Mouse (Mus musculus) right cerebral cortex, adult 18-20 months (tissue): ENCODE data around the gene Gm9945.

Experiments used
- DNase-seq: peaks from one replicate; pipeline ENCODE4 v3.0.0; 2022; ENCODE audit warnings: mixed read lengths

Gene Gm9945

GRCm38 (mm10) chr11:53463551-53464424, 16.2 kb upstream of the Gm9945 start:
- peak; percentile 82 for DNase-seq

GRCm38 (mm10) chr11:53466231-53466971, 13.6 kb upstream of the Gm9945 start:
- DNase-seq = peak; percentile 90

- DNase-seq = no peak
These were observed 10.5 kb upstream of the Gm9945 start for GRCm38 (mm10) chr11:53469294-53469967.

GRCm38 (mm10) chr11:53469968-53470695, 9.8 kb upstream of the Gm9945 start, which contains the start of gene Gm9837:
Gene Gm9837, minus strand, starts transcription at chr11:53470479.
- peak; percentile 94 for DNase-seq

GRCm38 (mm10) chr11:53472709-53473108, 7.3 kb upstream of the Gm9945 start:
- no peak for DNase-seq

- peak; percentile 29 for DNase-seq
These were observed 4.3 kb upstream of the Gm9945 start for GRCm38 (mm10) chr11:53475620-53476019.

- no peak for DNase-seq
These were observed 2.1 kb upstream of the Gm9945 start for GRCm38 (mm10) chr11:53477833-53478232.

DNA sequence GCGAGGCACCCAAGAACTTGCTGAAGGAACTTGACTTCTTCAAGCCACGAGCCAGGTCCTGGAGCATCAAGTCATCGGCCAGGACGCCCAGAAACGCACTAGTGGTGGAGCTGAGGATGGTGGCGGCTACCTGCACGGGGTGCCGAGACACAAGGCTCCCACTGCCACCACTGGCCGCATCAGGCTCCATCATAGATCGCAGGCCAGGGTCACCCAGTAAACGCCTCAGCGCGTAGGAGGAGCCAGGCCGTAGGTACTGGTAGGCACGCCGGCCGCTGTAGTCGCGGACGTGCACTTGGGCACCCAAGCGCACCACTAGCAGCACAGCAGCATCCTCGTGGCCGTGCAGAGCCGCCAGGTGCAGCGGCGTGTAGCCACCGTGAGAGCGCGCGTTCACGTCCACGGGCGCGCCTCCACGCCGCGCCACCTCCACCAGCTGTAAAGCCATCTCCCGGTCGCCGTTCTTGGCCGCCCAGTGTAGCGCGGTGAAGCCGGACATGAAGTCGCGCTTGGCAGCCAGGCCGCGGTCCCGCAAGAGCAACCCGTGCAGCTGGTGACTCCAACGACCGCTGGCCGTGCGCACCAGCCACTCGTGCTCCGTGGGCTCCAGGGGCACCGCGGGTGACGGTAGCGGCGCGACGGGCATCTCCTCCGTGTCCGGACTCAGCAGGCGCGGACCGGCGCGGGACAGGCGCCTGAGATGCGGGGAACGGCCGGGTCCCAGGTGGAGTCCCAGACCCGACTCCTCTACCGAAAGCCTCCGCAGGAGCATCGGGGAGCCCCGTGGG, 1.4 kb upstream of the Gm9945 start:
- DNase-seq = no peak

DNA sequence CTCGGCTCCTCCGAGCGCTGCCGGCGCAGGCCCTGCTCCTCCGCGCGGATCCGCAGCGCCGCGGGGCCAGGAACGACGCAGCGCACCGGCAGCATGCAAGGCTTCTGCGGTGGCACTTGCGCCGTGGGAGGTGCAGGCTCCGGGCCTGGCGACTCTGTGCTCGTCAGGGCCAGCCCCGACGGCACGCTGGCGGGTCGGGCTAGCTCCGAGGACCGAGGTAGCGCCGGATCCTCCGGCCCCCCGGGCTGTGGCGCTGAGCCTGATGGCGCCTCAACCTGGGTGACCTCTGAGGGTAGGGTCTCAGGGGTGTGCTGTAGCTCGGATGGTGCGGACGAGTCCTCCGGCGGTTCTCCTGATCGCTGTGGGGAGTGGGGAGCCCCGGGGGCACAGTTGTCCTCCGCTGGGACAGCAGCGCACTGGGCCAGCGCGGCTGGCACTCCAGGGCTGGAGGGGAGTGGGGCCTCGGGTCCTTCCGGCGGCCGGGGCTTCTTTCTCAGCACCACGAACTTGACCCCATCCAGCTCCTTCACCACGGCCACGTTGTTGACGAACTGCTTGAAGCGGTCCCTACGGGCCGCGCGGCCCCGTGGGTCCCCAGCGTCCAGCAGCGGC, 689 bp upstream of the Gm9945 start:
- DNase-seq = no peak

- DNase-seq = no peak
These were observed 1.2 kb downstream of the Gm9945 start for GRCm38 (mm10) chr11:53481088-53481730.

- DNase-seq = no peak
These were observed 3.4 kb downstream of the Gm9945 start for GRCm38 (mm10) chr11:53483159-53483891.

GRCm38 (mm10) chr11:53485719-53486118, 5.8 kb downstream of the Gm9945 start:
- no peak for DNase-seq

DNA sequence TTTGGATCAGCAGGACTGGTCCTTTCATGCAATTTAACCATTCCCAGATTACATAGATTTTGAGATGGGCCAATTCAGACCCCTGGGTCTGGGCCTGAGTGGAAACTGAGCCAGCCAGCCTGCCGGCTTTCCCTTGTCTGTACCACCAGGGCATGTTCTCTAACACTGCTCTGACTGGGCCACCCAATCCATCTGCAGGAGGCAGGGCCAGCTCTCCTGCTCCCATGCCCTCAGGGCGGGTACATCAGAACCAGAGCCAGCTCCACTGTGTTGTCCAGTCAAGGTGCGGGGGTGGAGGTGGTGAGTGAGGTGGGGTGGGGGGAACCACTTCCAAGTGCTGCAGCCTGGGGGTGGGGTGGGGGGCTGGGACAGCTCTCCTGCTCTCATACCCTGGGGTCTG, 6.4 kb downstream of the Gm9945 start:
- DNase-seq = no peak

DNA sequence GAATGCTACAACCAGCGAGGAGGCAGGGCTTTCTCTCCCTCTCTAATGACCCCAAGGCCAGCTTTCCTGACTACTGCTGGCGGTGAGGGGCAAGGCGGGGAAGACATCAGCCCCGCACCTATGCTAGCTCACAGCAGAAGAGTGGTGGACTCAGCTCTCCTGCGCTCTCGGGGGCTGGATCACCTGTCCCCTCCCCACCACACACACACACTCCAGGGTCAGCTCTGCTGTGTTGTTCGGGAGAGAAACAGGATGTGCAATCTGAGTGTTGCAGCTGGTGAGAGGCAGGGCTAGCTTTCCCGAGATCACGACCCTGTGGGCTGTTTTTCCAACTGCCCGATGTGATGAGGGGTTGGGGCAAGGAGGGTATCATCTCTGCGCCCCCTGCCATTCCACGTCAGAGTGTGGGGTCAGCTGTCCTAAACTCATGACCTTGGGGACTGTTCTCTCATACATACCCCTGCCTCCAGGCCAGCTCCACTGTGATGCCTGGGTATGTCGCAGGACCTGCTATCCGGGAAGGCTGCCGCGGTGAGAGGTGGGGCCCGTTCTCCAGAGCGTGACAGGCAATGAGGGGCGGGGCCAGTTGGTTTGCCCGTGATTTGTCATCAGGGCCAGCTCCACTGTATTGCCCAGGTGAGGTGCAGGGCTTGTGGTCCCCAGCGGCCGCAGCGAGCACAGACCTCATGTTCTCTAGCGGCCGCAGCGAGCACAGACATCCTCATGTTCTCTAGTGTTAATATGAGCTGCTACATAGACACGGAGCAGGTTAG, 7.0 kb downstream of the Gm9945 start:
- DNase-seq = peak; percentile 58

- no peak for DNase-seq
These were observed 9.0 kb downstream of the Gm9945 start for GRCm38 (mm10) chr11:53489007-53489406.

DNA sequence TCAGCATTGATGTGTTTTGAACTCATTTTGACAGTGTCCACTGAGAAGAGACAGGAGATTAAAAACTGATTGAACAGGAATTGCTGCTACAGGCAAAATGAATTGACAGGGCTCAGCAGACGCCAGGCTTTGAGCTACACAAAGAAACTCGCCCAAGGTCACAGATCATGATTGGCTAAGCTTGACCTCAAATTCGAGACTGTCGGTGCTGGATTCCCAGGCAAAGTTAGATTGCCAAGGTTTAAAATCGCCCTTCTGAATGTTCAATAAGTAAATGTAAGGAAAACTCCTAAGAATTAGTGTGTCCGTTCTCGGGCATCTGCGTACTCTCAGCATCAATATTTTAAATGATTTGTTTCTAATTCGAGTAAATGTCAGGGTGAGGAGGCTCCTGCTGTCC, 9.5 kb downstream of the Gm9945 start:
- DNase-seq = no peak

- peak; percentile 46 for DNase-seq
These were observed 12.0 kb downstream of the Gm9945 start for GRCm38 (mm10) chr11:53491954-53492401.

DNA sequence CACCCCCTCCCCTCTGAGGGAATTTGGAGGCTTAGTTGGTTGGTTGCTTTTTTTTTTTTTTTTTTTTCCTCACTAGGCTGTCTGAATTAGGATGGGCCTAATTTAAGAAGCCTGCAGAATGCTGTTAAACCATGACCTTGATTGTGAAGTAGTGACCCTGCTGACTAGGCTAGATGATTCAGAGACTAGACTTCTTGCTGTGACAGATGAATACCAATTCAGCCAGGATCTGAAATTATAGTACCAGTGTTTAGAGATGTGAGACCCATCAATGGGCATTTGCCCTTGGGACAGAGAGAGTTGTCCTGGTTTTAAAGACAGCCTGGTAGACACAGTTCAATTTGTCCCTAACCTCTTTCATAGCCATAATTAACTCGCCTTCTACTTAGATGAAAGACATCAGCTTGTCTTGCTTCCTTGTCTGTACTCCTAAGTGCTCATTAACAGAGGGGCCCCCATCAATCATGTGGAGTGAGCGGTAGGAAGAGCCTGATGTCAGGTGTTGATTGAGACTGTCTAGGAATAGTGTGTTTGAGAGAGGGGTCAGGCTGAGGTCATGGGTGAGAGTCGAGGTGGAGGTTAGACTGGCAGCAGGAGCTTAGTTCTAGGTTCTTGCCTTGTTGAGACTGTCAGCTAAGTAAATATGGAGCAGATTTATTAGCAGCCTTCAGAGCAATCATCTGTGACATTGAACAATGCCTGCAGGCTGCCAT, 13.4 kb downstream of the Gm9945 start:
- no peak for DNase-seq

DNA sequence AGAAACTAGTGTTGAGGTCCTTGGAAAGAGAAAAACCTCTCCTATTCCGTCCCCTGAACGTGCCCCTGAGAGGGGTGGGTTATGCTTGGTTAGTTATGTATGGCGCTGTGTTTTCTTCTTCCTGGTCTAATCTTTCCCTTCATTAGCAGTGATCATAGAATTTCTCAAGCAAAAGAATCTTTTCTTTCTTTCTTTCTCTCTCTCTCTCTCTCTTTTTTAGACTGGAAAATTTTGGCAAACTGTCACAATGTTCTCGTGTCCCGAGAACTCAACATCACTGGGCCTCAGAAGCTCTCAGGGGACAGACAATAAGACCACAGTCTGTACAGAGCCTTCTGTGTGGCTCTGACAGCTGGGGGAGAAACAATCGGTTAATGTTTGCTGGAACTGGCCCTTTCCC, 15.5 kb downstream of the Gm9945 start:
- DNase-seq = no peak
